Comparison of ENCODE assay signal across 8 mouse cellular contexts in the genomic region with DNA sequence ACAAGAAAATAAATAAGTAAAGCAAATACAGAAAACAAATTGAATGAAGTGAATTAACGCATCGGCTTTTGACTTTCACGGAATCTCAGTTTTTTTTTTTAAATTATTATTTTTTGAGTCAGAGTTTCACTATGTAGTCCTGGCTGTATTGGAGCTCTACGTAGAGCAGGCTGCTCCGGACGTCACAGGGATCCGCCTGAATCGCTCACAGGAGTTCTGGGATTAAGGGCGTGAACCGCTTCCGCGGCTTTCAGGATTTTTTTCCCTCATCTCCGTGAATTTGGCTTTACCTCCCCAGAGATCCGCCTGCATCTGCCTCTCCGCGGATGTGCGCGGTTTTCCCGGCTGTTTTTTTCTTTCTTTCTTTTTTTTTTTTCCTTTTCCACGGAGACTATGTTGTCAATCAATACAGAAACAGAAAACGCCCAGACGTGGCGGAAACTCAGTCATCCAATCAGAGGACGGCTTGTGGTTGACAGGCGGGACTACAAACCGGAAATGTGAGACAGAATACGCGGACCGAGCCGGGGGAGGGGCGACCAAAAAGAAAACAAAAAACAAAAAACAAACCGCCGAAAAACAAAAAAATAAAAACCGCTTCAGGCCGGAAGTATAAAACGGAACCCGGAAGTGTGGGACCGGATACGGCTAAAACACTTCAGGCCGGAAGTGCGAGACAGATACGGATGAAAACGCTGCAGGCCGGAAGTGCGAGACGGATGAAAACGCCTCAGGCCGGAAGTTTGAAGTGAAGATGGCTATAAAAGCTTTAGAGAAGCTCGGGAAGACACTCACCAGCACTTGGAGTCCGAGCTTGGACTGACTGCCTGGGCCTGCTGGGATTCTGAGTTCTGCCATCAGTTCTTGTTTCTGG. TPM values are rescaled to one million over a fixed set of nuclear protein-coding genes. Genes with fewer than 3 reads are reported as not detected.
DNase-seq lines count a peak whose midpoint lies in the region; ATAC-seq and TF ChIP-seq lines count a peak whose summit lies in the region.

Gene Pramef8 (plus strand): TSS at position 208 of the 874 bp plus-strand sequence.

- H3K9ac ChIP-seq in ES-E14 (ENCODE audit: insufficient read depth, low read depth, low read length, poor library complexity, severe bottlenecking): peak within 1 kb of the TSS; percentile 89
- H3K9ac ChIP-seq in forebrain, embryonic 16.5 days (replicated peaks; ENCODE audit: low read depth, low read length): peak within 1 kb of the TSS; percentile 55
- H3K9ac ChIP-seq in lung, embryonic 14.5 days: peak within 1 kb of the TSS; percentile 54

- H3K9me3 ChIP-seq in ES-E14 (ENCODE audit: control insufficient read depth, insufficient read depth, low read depth, low read length): 0 out of 2 replicates have a peak, but pooled peaks cover 2% of the 10 kb centered on the region
- peaks cover 9% of the 10 kb centered on the region; the same call in 1 of the 2 replicates for H3K9me3 ChIP-seq in forebrain, embryonic 16.5 days (ENCODE audit: control insufficient read depth, low read length)
- peaks cover 9% of the 10 kb centered on the region; the same call in 1 of the 2 replicates for H3K9me3 ChIP-seq in lung, embryonic 14.5 days (ENCODE audit: low read depth, low read length)

- peak within 1 kb of the TSS; percentile 73 to 85 for H3K4me3 ChIP-seq in ES-E14 (ENCODE audit: insufficient read depth in 1 of 2, low read depth in 1 of 2, low read length in 2 of 2, poor library complexity in 1 of 2, severe bottlenecking in 1 of 2)
- H3K4me3 ChIP-seq in forebrain, embryonic 16.5 days (replicated peaks; ENCODE audit: low read length): peak within 1 kb of the TSS; percentile 56
- peak within 1 kb of the TSS; percentile 56 for H3K4me3 ChIP-seq in layer of hippocampus, adult 2 months
- H3K4me3 ChIP-seq in lung, embryonic 14.5 days (ENCODE audit: low read depth, low read length): peak within 1 kb of the TSS; percentile 55
- peak within 1 kb of the TSS; percentile 70 for H3K4me3 ChIP-seq in olfactory bulb, adult 2 months (ENCODE audit: insufficient read depth, low read depth, low read length)
- peak within 1 kb of the TSS; percentile 80 for H3K4me3 ChIP-seq in thymus, adult 2 months (ENCODE audit: control insufficient read depth, insufficient read depth, low read length)

- DNase-seq in ES-E14 (ENCODE audit: low read depth, low spot score): peak; percentile 88
- DNase-seq in cerebellum, adult 18-20 months: peak; percentile 89 to 92
- DNase-seq in heart, postnatal 36 days: peak; percentile 89 to 92
- peak; percentile 85 to 90 for DNase-seq in layer of hippocampus, adult 2 months (ENCODE audit: low spot score in 2 of 2)
- DNase-seq in lung, embryonic 14.5 days: peak; percentile 96
- peak; percentile 86 for DNase-seq in thymus, adult 2 months

- TF ChIP-seq CTCF in layer of hippocampus, adult 2 months (conservative IDR thresholded peaks at IDR 0.05): no peak
- TF ChIP-seq CTCF in lung, embryonic 14.5 days (IDR thresholded peaks at IDR 0.05; ENCODE audit: low read depth): no peak
- no peak for TF ChIP-seq CTCF in olfactory bulb, adult 2 months (IDR thresholded peaks at IDR 0.05; ENCODE audit: insufficient read depth, low read depth, low read length)
- TF ChIP-seq CTCF in thymus, adult 2 months (IDR thresholded peaks at IDR 0.05; ENCODE audit: borderline replicate concordance, control insufficient read depth, extremely low read depth, insufficient read depth, low read length, poor library complexity): no peak

- H3K36me3 ChIP-seq in ES-E14 (ENCODE audit: control insufficient read depth, insufficient read depth, low read length, poor library complexity, severe bottlenecking): peaks cover 14% of the 10 kb centered on the region
- H3K36me3 ChIP-seq in forebrain, embryonic 16.5 days (ENCODE audit: control insufficient read depth, insufficient read depth): peaks cover 23% of the 10 kb centered on the region
- peaks cover 30% of the 10 kb centered on the region for H3K36me3 ChIP-seq in lung, embryonic 14.5 days (ENCODE audit: insufficient read depth)
- peaks cover 8% of the 10 kb centered on the region for H3K36me3 ChIP-seq in thymus, adult 2 months (ENCODE audit: control insufficient read depth, insufficient read depth, low read length)

- TF ChIP-seq POLR2A in olfactory bulb, adult 2 months (IDR thresholded peaks at IDR 0.05; ENCODE audit: insufficient read depth, low read depth, low read length): peak; percentile 20; the same call in 1 of the 2 replicates
- TF ChIP-seq POLR2A in thymus, adult 2 months (IDR thresholded peaks at IDR 0.05; ENCODE audit: control insufficient read depth, extremely low read depth, insufficient read depth, low read length, poor library complexity): no peak

- peak within 1 kb of the TSS; percentile 77 for H3K27ac ChIP-seq in ES-E14 (ENCODE audit: insufficient read depth, low read depth, low read length, poor library complexity, severe bottlenecking)
- H3K27ac ChIP-seq in forebrain, embryonic 16.5 days (ENCODE audit: low read length): peak within 1 kb of the TSS; percentile 91
- H3K27ac ChIP-seq in layer of hippocampus, adult 2 months: peak within 1 kb of the TSS; percentile 91
- H3K27ac ChIP-seq in lung, embryonic 14.5 days (ENCODE audit: low read depth): peak within 1 kb of the TSS; percentile 80
- H3K27ac ChIP-seq in olfactory bulb, adult 2 months (ENCODE audit: insufficient read depth, low read depth, low read length): peak within 1 kb of the TSS; percentile 43; the same call in 1 of the 2 replicates
- peak within 1 kb of the TSS; percentile 91 for H3K27ac ChIP-seq in thymus, adult 2 months (ENCODE audit: control insufficient read depth, insufficient read depth, low read length)

- intact Hi-C loops in heart, postnatal 36 days (cut with DNase I): no loop called here

- H3K4me1 ChIP-seq in ES-E14 (ENCODE audit: control insufficient read depth in 2 of 2, insufficient read depth in 2 of 2, low read length in 2 of 2, poor library complexity in 1 of 2): no peaks in the 10 kb centered on the region
- peaks cover 4% of the 10 kb centered on the region; the same call in 1 of the 2 replicates for H3K4me1 ChIP-seq in forebrain, embryonic 16.5 days (replicated peaks; ENCODE audit: control insufficient read depth, insufficient read depth, low read length)
- no peaks in the 10 kb centered on the region for H3K4me1 ChIP-seq in lung, embryonic 14.5 days (ENCODE audit: insufficient read depth)
- no peaks in the 10 kb centered on the region for H3K4me1 ChIP-seq in olfactory bulb, adult 2 months (ENCODE audit: control insufficient read depth, insufficient read depth, low read length)
- H3K4me1 ChIP-seq in thymus, adult 2 months (replicated peaks; ENCODE audit: control insufficient read depth, insufficient read depth, low read length): peaks cover 4% of the 10 kb centered on the region

- in situ Hi-C loops in ES-E14 (cut with MboI; ENCODE audit: low sequenced_read_pairs in 2 of 2, unreplicated experiment in 2 of 2): no loop called here

- H3K4me2 ChIP-seq in forebrain, embryonic 16.5 days (ENCODE audit: low read length): peak within 1 kb of the TSS; percentile 63
- peak within 1 kb of the TSS; percentile 62 for H3K4me2 ChIP-seq in lung, embryonic 14.5 days

- under 1% methylated on average over 50 of the region's 50 CpGs for WGBS in forebrain, embryonic 16.5 days
- WGBS in lung, embryonic 14.5 days: under 1% methylated on average over 50 of the region's 50 CpGs
- WGBS in olfactory bulb, adult 2 months: under 1% methylated on average over 50 of the region's 50 CpGs
- WGBS in thymus, adult 2 months: under 1% methylated on average over 50 of the region's 50 CpGs

- ATAC-seq in forebrain, embryonic 16.5 days: peak; percentile 96
- ATAC-seq in lung, embryonic 14.5 days (ENCODE audit: insufficient read depth): peak; percentile 95

- peaks cover 6% of the 10 kb centered on the region; the same call in 1 of the 2 replicates for H3K27me3 ChIP-seq in forebrain, embryonic 16.5 days (replicated peaks; ENCODE audit: control insufficient read depth, insufficient read depth, low read length)
- no peaks in the 10 kb centered on the region for H3K27me3 ChIP-seq in lung, embryonic 14.5 days (ENCODE audit: insufficient read depth, low read length)
- H3K27me3 ChIP-seq in thymus, adult 2 months (ENCODE audit: control insufficient read depth, insufficient read depth, low read length): no peaks in the 10 kb centered on the region

TF ChIP-seq in ES-E14, 5 proteins besides CTCF, POLR2A, EP300 and RAD21:
- peak; percentile 64; the same call in 1 of the 2 replicates for TF ChIP-seq HCFC1 (IDR thresholded peaks at IDR 0.05; ENCODE audit: borderline replicate concordance, insufficient read depth, low read length)
- TF ChIP-seq CHD2 (IDR thresholded peaks at IDR 0.05; ENCODE audit: low read depth, low read length): no peak
- peak; percentile 91 for TF ChIP-seq ZNF384 (IDR thresholded peaks at IDR 0.05; ENCODE audit: low read depth, low read length)
TF ChIP-seq in ES-E14: peak in this region for 2.

RNA-seq across cellular contexts. Expression of gene Pramef8, which starts in this region (rescaled TPM):
- total RNA-seq in ES-E14 (2012; rRNA removed): 33.3 and 36.8 TPM in 2 replicates
- polyA plus RNA-seq in forebrain, embryonic 16.5 days (2015; fragmentation: Nextera tagmentation; extraction: Ambion mirVana): 30.2 and 32.0 TPM in 2 replicates
- total RNA-seq in heart, postnatal 36 days (2021): 10 to 100 TPM in 1 of 2 experiments, 1 to 10 TPM in 1; 9.9 to 11.5 TPM
- total RNA-seq in layer of hippocampus, adult 2 months (2021): 10 to 100 TPM; 14.1 to 14.4 TPM
- polyA plus RNA-seq in lung, embryonic 14.5 days (2014; fragmentation: Nextera tagmentation; extraction: Ambion mirVana): 16.1 and 16.3 TPM in 2 replicates
- polyA plus RNA-seq in olfactory bulb, adult 2 months (2012; ENCODE audit: insufficient read depth, insufficient read length, low replicate concordance, missing spikeins): not detected in 2 replicates
- polyA plus RNA-seq in thymus, adult 2 months (2012; rRNA removed): 13.6 and 14.2 TPM in 2 replicates

Comparison
In these comparisons a context has a peak if more than half of its experiments do, and no peak if none do; other contexts are left out.
1. Peak in every context shown above with its lines: DNase-seq, ATAC-seq, H3K4me3 ChIP-seq and H3K27ac ChIP-seq.